Mouse (Mus musculus): ENCODE measurements at regions not wholly inside any gene's neighbourhood (a gene's known extent, or its start where the extent isn't known, plus 50 kb on each side); places are given as distances from the start of the nearest gene placed in this dataset.
A peak's percentile ranks its signal among the peaks of the same experiment; 100 is the strongest.

DNA sequence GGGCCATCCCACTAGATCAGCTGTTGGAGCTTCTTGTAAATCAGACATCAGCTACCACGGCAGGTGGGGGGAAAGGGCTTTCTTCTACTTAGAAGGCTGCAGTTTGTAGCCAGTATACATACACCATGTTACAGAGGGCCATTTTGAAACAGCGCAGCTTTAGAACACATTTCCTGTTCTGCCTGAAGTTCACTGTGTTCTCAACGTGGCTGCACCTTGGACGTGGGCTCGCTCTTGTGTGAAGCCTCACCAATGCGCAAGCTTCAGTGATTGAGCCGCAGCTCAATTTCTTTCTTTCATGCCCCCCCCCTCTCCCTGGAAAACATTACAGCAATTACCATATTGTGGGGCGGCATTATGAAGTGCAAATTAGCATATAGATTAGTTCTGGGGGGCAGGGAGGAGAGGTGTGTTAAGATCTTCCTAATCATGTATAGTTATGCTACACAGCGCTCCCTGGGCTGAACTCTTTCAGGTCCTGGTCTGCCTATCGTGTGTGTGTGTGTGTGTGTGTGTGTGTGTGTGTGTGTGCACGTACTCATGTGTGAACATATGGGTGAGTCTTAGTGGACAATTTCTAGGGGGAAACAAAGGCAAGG, 97.9 kb upstream of the Eef1e1 start:
- DNase-seq (ENCODE audit: low spot score in 2 of 2), result no peak

DNA sequence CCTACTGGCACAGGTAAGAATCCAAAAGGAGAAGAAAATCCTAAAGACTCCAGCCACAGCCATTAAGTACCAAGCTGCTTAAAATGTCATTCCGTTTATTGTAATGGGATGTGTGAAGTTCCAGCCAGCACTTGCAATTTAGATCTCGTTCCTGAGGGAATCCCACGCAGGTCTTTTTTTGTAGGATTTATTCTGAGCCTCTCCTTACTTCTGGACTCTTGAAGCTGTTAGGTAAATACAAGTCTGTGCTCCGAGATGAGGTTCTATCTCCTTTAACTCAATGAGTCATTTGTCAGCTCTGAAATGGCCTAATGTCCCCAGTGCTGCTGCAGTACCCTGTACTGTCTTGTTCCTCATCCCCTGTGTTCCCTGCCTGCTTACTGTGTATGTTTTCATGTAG, 94.9 kb upstream of the Eef1e1 start:
- peak; percentile 3 to 24 for DNase-seq (ENCODE audit: low spot score in 2 of 2)

DNA sequence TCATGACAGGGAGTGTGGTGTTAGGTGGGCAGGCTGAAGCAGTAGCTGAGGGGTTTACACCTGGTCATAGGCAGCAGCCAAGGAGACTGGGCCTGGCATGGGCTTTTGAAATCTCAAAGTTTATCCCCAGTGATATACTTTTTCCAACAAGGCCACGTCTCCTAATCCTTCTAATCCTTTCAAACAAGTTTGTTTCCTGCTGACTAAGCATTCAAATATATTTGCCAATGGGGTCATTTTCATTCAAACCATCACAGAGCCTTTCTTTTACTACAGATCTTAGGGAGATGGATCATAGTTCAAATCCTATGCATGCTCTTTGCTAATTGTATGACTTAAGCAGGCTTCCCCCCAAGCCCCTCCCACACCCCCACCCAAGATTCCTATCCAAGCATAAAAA, 93.0 kb upstream of the Eef1e1 start:
- no peak for DNase-seq (ENCODE audit: low spot score in 2 of 2)

DNA sequence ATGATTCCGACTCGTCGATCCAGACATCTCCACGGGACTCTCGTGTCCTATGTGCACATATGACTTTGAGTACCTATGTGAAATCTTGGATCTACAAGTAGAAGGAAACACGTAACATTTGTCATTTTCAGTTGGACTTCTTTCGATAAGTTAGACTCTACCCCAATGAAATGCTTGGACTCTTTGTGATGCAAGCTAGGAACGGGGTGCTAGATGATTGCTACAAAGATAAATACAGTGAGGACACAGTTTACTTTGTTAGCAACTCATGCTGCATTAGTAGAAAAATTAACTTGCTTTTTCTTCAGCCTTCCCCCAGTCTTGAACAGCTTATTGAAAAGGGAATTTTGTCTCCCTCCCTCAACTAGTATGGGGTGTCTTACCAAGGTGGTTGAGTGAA, 81.2 kb upstream of the Eef1e1 start:
- no peak for DNase-seq (ENCODE audit: low spot score in 2 of 2)

DNA sequence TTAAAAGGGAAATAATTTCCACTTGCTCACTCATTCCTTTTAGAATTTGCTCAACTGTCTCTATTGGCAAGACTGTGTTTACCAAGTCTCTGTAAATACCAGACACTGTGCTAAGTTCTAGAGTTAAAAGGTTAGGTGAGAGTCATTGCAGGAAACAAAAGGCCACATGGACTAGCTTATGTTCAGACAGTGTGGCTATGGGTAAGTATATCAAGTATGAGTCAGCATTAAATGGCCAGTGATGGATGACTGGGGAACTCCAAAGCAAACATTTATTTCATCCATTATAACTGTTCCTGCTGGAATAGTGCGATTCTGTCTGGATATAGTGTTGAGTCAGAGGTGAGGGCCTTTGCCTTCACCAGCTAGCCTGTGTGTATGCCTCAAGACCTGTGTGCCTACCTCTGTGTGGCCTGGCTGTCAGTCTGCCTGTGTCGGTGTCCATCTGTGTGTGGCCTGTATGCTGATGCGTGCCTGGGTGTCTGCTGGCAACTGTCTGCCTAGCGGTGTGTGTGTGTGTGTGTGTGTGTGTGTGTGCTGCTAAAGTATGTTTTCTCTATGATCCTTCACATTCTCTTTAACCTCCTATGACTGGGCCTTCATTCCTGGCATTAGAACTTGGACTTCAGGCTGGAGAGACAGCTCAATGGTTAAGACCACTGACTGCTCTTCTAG, 77.6 kb upstream of the Eef1e1 start:
- DNase-seq (ENCODE audit: low spot score in 2 of 2), result no peak

DNA sequence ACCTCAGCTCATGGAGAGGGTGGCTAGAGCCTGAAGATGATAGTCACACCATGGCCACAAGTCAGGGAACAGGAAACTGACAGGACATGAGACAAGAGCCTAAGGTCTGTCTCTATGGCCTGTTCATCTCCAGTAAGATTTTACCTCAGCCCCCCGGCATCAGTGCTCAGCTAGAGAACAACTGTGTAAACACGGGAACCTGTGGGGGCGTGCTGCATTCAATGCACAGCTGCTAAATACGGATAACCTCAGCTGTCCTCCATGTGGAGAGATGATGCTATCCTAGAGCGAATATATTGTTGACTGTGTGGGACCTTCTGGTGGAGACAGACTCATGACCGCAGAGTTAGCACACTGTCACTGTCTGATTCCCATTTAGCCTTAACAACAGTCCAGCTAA, 76.4 kb upstream of the Eef1e1 start:
- no peak for DNase-seq (ENCODE audit: low spot score in 2 of 2)

DNA sequence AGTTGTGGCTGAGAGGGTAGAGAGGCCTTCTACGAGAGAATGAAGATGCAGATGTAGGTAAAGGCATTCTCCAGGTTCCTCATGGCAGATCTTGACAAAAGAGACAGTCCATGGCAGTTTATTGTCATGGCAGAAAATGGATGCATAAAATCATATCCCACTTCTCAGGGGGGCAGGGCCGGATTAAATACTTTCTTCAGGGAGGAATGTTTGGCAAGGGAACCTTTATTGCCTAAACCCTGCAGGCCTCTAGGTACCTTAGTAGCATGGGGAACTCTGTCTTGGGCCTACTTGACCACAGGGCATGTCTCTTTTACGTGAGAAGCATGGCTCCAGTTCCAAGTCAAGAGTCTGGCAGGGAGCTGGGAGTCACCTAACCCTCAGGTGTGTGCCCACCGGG, 74.4 kb upstream of the Eef1e1 start:
- DNase-seq (ENCODE audit: low spot score in 2 of 2), result no peak

DNA sequence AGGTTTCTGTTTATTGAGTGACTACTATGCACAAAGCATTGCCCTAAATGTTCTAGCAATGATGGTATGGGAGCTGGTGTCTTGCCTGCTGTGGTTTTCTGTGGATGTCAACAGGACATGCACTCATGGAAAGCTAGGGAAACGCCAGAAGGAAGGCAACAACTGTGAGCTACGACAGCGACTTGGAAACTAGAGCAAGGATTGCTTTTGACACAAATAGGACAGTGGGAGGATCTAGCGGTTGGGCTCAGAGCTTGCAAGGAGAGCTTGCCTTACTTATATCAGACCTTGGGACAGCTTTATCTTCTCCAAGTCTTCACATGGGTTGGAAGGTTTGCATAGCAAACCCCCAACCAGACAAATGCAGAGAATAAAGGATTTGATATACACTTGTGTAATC, 66.6 kb upstream of the Eef1e1 start:
- peak in 1 of 2 experiments; percentile 2 for DNase-seq (ENCODE audit: low spot score in 2 of 2)

DNA sequence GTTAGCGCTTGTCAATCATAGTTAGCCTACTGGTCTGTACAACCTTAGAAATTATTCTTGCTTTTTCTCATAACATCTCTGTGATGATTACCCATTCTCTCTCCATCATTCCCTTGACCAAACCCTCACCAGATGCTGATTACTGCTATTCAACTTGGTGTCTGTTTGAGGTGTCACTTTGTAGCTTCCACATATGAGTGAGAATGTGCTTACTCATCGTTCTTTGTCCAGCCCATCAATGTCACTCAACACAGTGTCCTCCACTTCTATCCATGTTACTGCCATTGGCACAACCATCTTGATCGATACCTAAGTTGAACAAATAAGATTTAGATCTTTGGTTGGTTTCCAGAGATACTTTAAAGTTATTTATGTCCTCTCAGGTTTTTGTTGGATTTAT, 62.3 kb upstream of the Eef1e1 start:
- DNase-seq (ENCODE audit: low spot score in 2 of 2), result no peak

DNA sequence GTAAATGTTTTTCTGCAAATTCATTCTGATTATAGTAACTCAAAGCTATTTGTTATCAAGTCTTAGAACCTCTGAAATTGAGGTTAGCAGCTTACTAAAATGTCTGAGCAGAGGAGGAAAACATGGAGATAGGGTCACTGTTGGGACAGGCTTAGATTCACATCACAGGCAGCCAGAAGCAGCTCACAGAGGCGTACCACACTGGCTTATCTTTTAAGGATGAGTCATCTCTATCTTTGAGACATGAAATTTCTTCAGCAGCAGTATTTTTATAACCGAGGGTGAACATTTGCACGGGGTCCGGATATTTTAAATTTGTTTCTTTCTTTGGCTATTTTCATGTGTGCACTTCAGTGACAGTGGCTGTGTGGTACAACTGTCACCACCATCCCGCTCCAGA, 56.0 kb upstream of the Eef1e1 start:
- no peak for DNase-seq (ENCODE audit: low spot score in 2 of 2)
